Mouse (Mus musculus): ENCODE results near the gene Pappa. TPM values are rescaled to one million over a fixed set of nuclear protein-coding genes. Genes with fewer than 3 reads are reported as not detected.

The Pappa gene
- polyA plus RNA-seq, 1 experiment = not detected

- no peak for TF ChIP-seq POLR2A (IDR thresholded peaks at IDR 0.05; ENCODE audit: insufficient read depth, low read depth, low read length)
- no peak for TF ChIP-seq CTCF (IDR thresholded peaks at IDR 0.05; ENCODE audit: insufficient read depth, low read depth, low read length)
- Histone ChIP-seq H3K27ac (ENCODE audit: insufficient read depth, low read depth, low read length) (no peak overlapping the region), H3K4me3 (ENCODE audit: insufficient read depth, low read depth, low read length) (no peak overlapping the region), H3K4me1 (ENCODE audit: control insufficient read depth, insufficient read depth, low read length) (0 out of 2 replicates have a peak, but pooled peaks cover 2% of the 10 kb centered on the region)
- WGBS = 38% methylated on average over 4 of the region's 4 CpGs
Observed at GRCm38 (mm10) chr4:65272295-65272694, 148.3 kb downstream of the Pappa start.

- WGBS = 95% methylated on average over 1 of the region's 1 CpGs
- H3K4me3 ChIP-seq (ENCODE audit: insufficient read depth, low read depth, low read length) = no peak overlapping the region
- no peak overlapping the region for H3K27ac ChIP-seq (ENCODE audit: insufficient read depth, low read depth, low read length)
- TF ChIP-seq CTCF (IDR thresholded peaks at IDR 0.05; ENCODE audit: insufficient read depth, low read depth, low read length) (no peak), POLR2A (IDR thresholded peaks at IDR 0.05; ENCODE audit: insufficient read depth, low read depth, low read length) (no peak)
- peaks cover 3% of the 10 kb centered on the region; the same call in 1 of the 2 replicates for H3K4me1 ChIP-seq (ENCODE audit: control insufficient read depth, insufficient read depth, low read length)
Observed at GRCm38 (mm10) chr4:65273299-65273851, 149.4 kb downstream of the Pappa start.

- H3K4me1 ChIP-seq (ENCODE audit: control insufficient read depth, insufficient read depth, low read length) = peaks cover 5% of the 10 kb centered on the region
- TF ChIP-seq POLR2A (IDR thresholded peaks at IDR 0.05; ENCODE audit: insufficient read depth, low read depth, low read length) = no peak
- TF ChIP-seq CTCF (IDR thresholded peaks at IDR 0.05; ENCODE audit: insufficient read depth, low read depth, low read length) = no peak
- 74% methylated on average over 10 of the region's 10 CpGs for WGBS
Observed at GRCm38 (mm10) chr4:65278451-65279271, 154.7 kb downstream of the Pappa start.

GRCm38 (mm10) chr4:65279272-65279653 is 155.3 kb downstream of the Pappa start:
- Histone ChIP-seq H3K27ac (ENCODE audit: insufficient read depth, low read depth, low read length) (no peak overlapping the region), H3K4me1 (ENCODE audit: control insufficient read depth, insufficient read depth, low read length) (peaks cover 5% of the 10 kb centered on the region), H3K4me3 (ENCODE audit: insufficient read depth, low read depth, low read length) (no peak overlapping the region)
- no peak for TF ChIP-seq CTCF (IDR thresholded peaks at IDR 0.05; ENCODE audit: insufficient read depth, low read depth, low read length)
- no peak for TF ChIP-seq POLR2A (IDR thresholded peaks at IDR 0.05; ENCODE audit: insufficient read depth, low read depth, low read length)
- 80% methylated on average over 4 of the region's 4 CpGs for WGBS

More at GRCm38 (mm10) chr4:65278451-65279271, 154.7 kb downstream of the Pappa start:
- no peak overlapping the region for H3K4me3 ChIP-seq (ENCODE audit: insufficient read depth, low read depth, low read length)
- H3K27ac ChIP-seq (ENCODE audit: insufficient read depth, low read depth, low read length) = no peak overlapping the region

GRCm38 (mm10) chr4:65279979-65280677 is 156.2 kb downstream of the Pappa start:
- H3K4me1 ChIP-seq (ENCODE audit: control insufficient read depth, insufficient read depth, low read length) = peaks cover 5% of the 10 kb centered on the region
- TF ChIP-seq CTCF (IDR thresholded peaks at IDR 0.05; ENCODE audit: insufficient read depth, low read depth, low read length) = no peak
- H3K4me3 ChIP-seq (ENCODE audit: insufficient read depth, low read depth, low read length) = no peak overlapping the region
- H3K27ac ChIP-seq (ENCODE audit: insufficient read depth, low read depth, low read length) = no peak overlapping the region
- WGBS = 28% methylated on average over 7 of the region's 7 CpGs

- peaks cover 5% of the 10 kb centered on the region for H3K4me1 ChIP-seq (ENCODE audit: control insufficient read depth, insufficient read depth, low read length)
- no peak overlapping the region for H3K27ac ChIP-seq (ENCODE audit: insufficient read depth, low read depth, low read length)
- TF ChIP-seq POLR2A (IDR thresholded peaks at IDR 0.05; ENCODE audit: insufficient read depth, low read depth, low read length) = no peak
- no peak for TF ChIP-seq CTCF (IDR thresholded peaks at IDR 0.05; ENCODE audit: insufficient read depth, low read depth, low read length)
- H3K4me3 ChIP-seq (ENCODE audit: insufficient read depth, low read depth, low read length) = no peak overlapping the region
Observed at GRCm38 (mm10) chr4:65280888-65281287, 156.9 kb downstream of the Pappa start.

GRCm38 (mm10) chr4:65283611-65284010 is 159.6 kb downstream of the Pappa start:
- TF ChIP-seq POLR2A (IDR thresholded peaks at IDR 0.05; ENCODE audit: insufficient read depth, low read depth, low read length) (no peak), CTCF (IDR thresholded peaks at IDR 0.05; ENCODE audit: insufficient read depth, low read depth, low read length) (no peak)
- no peak overlapping the region for H3K4me3 ChIP-seq (ENCODE audit: insufficient read depth, low read depth, low read length)
- 96% methylated on average over 2 of the region's 2 CpGs for WGBS
- no peak overlapping the region for H3K27ac ChIP-seq (ENCODE audit: insufficient read depth, low read depth, low read length)
- H3K4me1 ChIP-seq (ENCODE audit: control insufficient read depth, insufficient read depth, low read length) = peaks cover 1% of the 10 kb centered on the region

- 89% methylated on average over 1 of the region's 1 CpGs for WGBS
- H3K27ac ChIP-seq (ENCODE audit: insufficient read depth, low read depth, low read length) = no peak overlapping the region
- TF ChIP-seq CTCF (IDR thresholded peaks at IDR 0.05; ENCODE audit: insufficient read depth, low read depth, low read length) = no peak
- no peak for TF ChIP-seq POLR2A (IDR thresholded peaks at IDR 0.05; ENCODE audit: insufficient read depth, low read depth, low read length)
Observed at GRCm38 (mm10) chr4:65285165-65285564, 161.2 kb downstream of the Pappa start.

GRCm38 (mm10) chr4:65289247-65289646 is 165.3 kb downstream of the Pappa start:
- TF ChIP-seq POLR2A (IDR thresholded peaks at IDR 0.05; ENCODE audit: insufficient read depth, low read depth, low read length) (no peak), CTCF (IDR thresholded peaks at IDR 0.05; ENCODE audit: insufficient read depth, low read depth, low read length) (no peak)
- 60% methylated on average over 3 of the region's 3 CpGs for WGBS

More at GRCm38 (mm10) chr4:65285165-65285564, 161.2 kb downstream of the Pappa start:
- no peaks in the 10 kb centered on the region for H3K4me1 ChIP-seq (ENCODE audit: control insufficient read depth, insufficient read depth, low read length)
- no peak overlapping the region for H3K4me3 ChIP-seq (ENCODE audit: insufficient read depth, low read depth, low read length)

More at GRCm38 (mm10) chr4:65289247-65289646, 165.3 kb downstream of the Pappa start:
- H3K27ac ChIP-seq (ENCODE audit: insufficient read depth, low read depth, low read length) = no peak overlapping the region
- no peak overlapping the region for H3K4me3 ChIP-seq (ENCODE audit: insufficient read depth, low read depth, low read length)
- H3K4me1 ChIP-seq (ENCODE audit: control insufficient read depth, insufficient read depth, low read length) = no peaks in the 10 kb centered on the region
